Mouse (Mus musculus) olfactory bulb, adult 2 months (tissue): Measurements from ENCODE around the gene Krt77. TPM values are rescaled to one million over a fixed set of nuclear protein-coding genes. Genes with fewer than 3 reads are reported as not detected.

Experiments used
- H3K27ac ChIP-seq: fragments of 200-500 bp; 2 replicates; pipeline ENCODE4 v1.5.1; 2012; ENCODE audit warnings: low read depth, low read length; ENCODE audit not compliant: insufficient read depth
- H3K4me1 ChIP-seq: fragments of 200-500 bp; 2 replicates; pipeline ENCODE4 v1.6.1; 2012; ENCODE audit warnings: low read length; ENCODE audit not compliant: control insufficient read depth, insufficient read depth
- H3K4me3 ChIP-seq: fragments of 200-500 bp; 2 replicates; pipeline ENCODE4 v1.5.1; 2012; ENCODE audit warnings: mild to moderate bottlenecking, low read depth, low read length, moderate library complexity; ENCODE audit not compliant: insufficient read depth
- CTCF ChIP-seq: fragments of 200-500 bp; IDR thresholded peaks from 2 replicates; pipeline ENCODE4 v1.5.1; 2012; ENCODE audit warnings: low read depth, mild to moderate bottlenecking, low read length, moderate library complexity; ENCODE audit not compliant: insufficient read depth
- POLR2A ChIP-seq: fragments of 200-500 bp; IDR thresholded peaks from 2 replicates; pipeline ENCODE4 v1.6.1; 2012; ENCODE audit warnings: mild to moderate bottlenecking, low read depth, low read length, moderate library complexity; ENCODE audit not compliant: insufficient read depth
- WGBS: fragments of 180-500 bp; shearing (Covaris S2); methylation state at CpG from one replicate; pipeline ENCODE4 v1.1.7; 2018; 5-methylcytosine and 5-hydroxymethylcytosine counted together
- polyA plus RNA-seq: library from polyadenylated mRNA; stranded (reverse); fragments of >200 nt; gene quantifications from 2 replicates; pipeline ENCODE4 v1.2.4, GENCODE M21; 2012; ENCODE audit warnings: low replicate concordance; ENCODE audit not compliant: missing spikeins, insufficient read depth, insufficient read length

Gene Krt77
- polyA plus RNA-seq: not detected in 2 replicates

- Histone ChIP-seq H3K27ac (peak within 1 kb of the TSS; percentile 38; the same call in 1 of the 2 replicates), H3K4me3 (no peak within 1 kb of the TSS), H3K4me1 (peaks cover 6% of the 10 kb centered on the region)
- TF ChIP-seq CTCF (no peak), POLR2A (no peak)
- WGBS: 19% methylated on average over 6 of the region's 6 CpGs
These were observed at the start of gene Krt77 for GRCm38 (mm10) chr15:101869431-101869830. Gene Krt77, minus strand, starts transcription at chr15:101869705.

GRCm38 (mm10) chr15:101916072-101916471 lies 46.6 kb upstream of the Krt77 start:
- TF ChIP-seq POLR2A (no peak), CTCF (no peak)
- 57% methylated on average over 2 of the region's 2 CpGs for WGBS
- no peak overlapping the region for H3K27ac ChIP-seq
- no peaks in the 10 kb centered on the region for H3K4me1 ChIP-seq
- H3K4me3 ChIP-seq: no peak overlapping the region

GRCm38 (mm10) chr15:101904849-101905248 lies 35.3 kb upstream of the Krt77 start:
- WGBS: 83% methylated on average over 5 of the region's 5 CpGs
- H3K27ac ChIP-seq: no peak overlapping the region
- TF ChIP-seq POLR2A (no peak), CTCF (no peak)

GRCm38 (mm10) chr15:101902171-101903149 lies 33.0 kb upstream of the Krt77 start:
- TF ChIP-seq CTCF (no peak), POLR2A (no peak)
- no peak overlapping the region for H3K27ac ChIP-seq
- no peak overlapping the region for H3K4me3 ChIP-seq
- no peaks in the 10 kb centered on the region for H3K4me1 ChIP-seq
- 82% methylated on average over 12 of the region's 12 CpGs for WGBS

More at GRCm38 (mm10) chr15:101904849-101905248, 35.3 kb upstream of the Krt77 start:
- H3K4me1 ChIP-seq: no peaks in the 10 kb centered on the region
- no peak overlapping the region for H3K4me3 ChIP-seq

GRCm38 (mm10) chr15:101895216-101895615 lies 25.7 kb upstream of the Krt77 start:
- 95% methylated on average over 4 of the region's 4 CpGs for WGBS

GRCm38 (mm10) chr15:101892820-101893219 lies 23.3 kb upstream of the Krt77 start, which contains the start of gene Krt76:
Gene Krt76, minus strand, starts transcription at chr15:101892920.
- WGBS: 63% methylated on average over 4 of the region's 4 CpGs
- Histone ChIP-seq H3K4me1 (no peaks in the 10 kb centered on the region), H3K4me3 (no peak within 1 kb of the TSS), H3K27ac (no peak within 1 kb of the TSS)
- TF ChIP-seq POLR2A: no peak
- TF ChIP-seq CTCF: no peak

More at GRCm38 (mm10) chr15:101895216-101895615, 25.7 kb upstream of the Krt77 start:
- TF ChIP-seq CTCF (no peak), POLR2A (no peak)
- Histone ChIP-seq H3K4me3 (no peak overlapping the region), H3K27ac (no peak overlapping the region), H3K4me1 (no peaks in the 10 kb centered on the region)

- no peak for TF ChIP-seq CTCF
- no peak for TF ChIP-seq POLR2A
- 23% methylated on average over 11 of the region's 11 CpGs for whole genome bisulfite sequencing
- Histone ChIP-seq H3K4me3 (no peak overlapping the region), H3K27ac (no peak overlapping the region), H3K4me1 (no peaks in the 10 kb centered on the region)
These were observed 10.3 kb upstream of the Krt77 start for GRCm38 (mm10) chr15:101879776-101880175.

GRCm38 (mm10) chr15:101878041-101878440 lies 8.5 kb upstream of the Krt77 start:
- Histone ChIP-seq H3K4me3 (no peak overlapping the region), H3K4me1 (no peaks in the 10 kb centered on the region), H3K27ac (no peak overlapping the region)
- TF ChIP-seq POLR2A (no peak), CTCF (no peak)
- WGBS: 81% methylated on average over 2 of the region's 2 CpGs

GRCm38 (mm10) chr15:101874383-101874782 lies 4.9 kb upstream of the Krt77 start:
- Histone ChIP-seq H3K4me1 (peaks cover under 1% of the 10 kb centered on the region), H3K27ac (no peak overlapping the region), H3K4me3 (no peak overlapping the region)
- 70% methylated on average over 1 of the region's 1 CpGs for WGBS
- TF ChIP-seq CTCF (no peak), POLR2A (no peak)
